Mouse (Mus musculus): ENCODE data around the gene Rad51b.

The Rad51b gene

GRCm38 (mm10) chr12:79705501-79706266, 408.6 kb downstream of the Rad51b start:
- DNase-seq = no peak

- DNase-seq = no peak
Measured at GRCm38 (mm10) chr12:79707565-79708422, 410.7 kb downstream of the Rad51b start.

- peak; percentile 31 to 36 for DNase-seq
Measured at GRCm38 (mm10) chr12:79708423-79708733, 411.3 kb downstream of the Rad51b start.

- no peak for DNase-seq
Measured at GRCm38 (mm10) chr12:79713286-79713685, 416.2 kb downstream of the Rad51b start.

- no peak for DNase-seq
Measured at GRCm38 (mm10) chr12:79714484-79714883, 417.4 kb downstream of the Rad51b start.

- no peak for DNase-seq
Measured at GRCm38 (mm10) chr12:79715506-79716345, 418.6 kb downstream of the Rad51b start.

GRCm38 (mm10) chr12:79719091-79719846, 422.2 kb downstream of the Rad51b start:
- no peak for DNase-seq

GRCm38 (mm10) chr12:79719847-79720201, 422.7 kb downstream of the Rad51b start:
- DNase-seq = no peak

- DNase-seq = no peak
Measured at GRCm38 (mm10) chr12:79724875-79725274, 427.8 kb downstream of the Rad51b start.

- DNase-seq = no peak
Measured at GRCm38 (mm10) chr12:79725711-79726110, 428.6 kb downstream of the Rad51b start.

GRCm38 (mm10) chr12:79726116-79726515, 429.0 kb downstream of the Rad51b start:
- DNase-seq = no peak

- DNase-seq = peak; percentile 17 to 19
Measured at GRCm38 (mm10) chr12:79726959-79727358, 429.9 kb downstream of the Rad51b start.

- DNase-seq = no peak
Measured at GRCm38 (mm10) chr12:79729926-79730506, 432.9 kb downstream of the Rad51b start.

- DNase-seq = no peak
Measured at GRCm38 (mm10) chr12:79731905-79732304, 434.8 kb downstream of the Rad51b start.

GRCm38 (mm10) chr12:79732355-79733115, 435.5 kb downstream of the Rad51b start:
- DNase-seq = no peak

GRCm38 (mm10) chr12:79735341-79735785, 438.3 kb downstream of the Rad51b start:
- DNase-seq = peak in 1 of 2 experiments; percentile 43

GRCm38 (mm10) chr12:79735882-79736281, 438.8 kb downstream of the Rad51b start:
- DNase-seq = no peak

GRCm38 (mm10) chr12:79738700-79739099, 441.6 kb downstream of the Rad51b start:
- DNase-seq = no peak

GRCm38 (mm10) chr12:79739918-79740639, 443.0 kb downstream of the Rad51b start:
- no peak for DNase-seq

GRCm38 (mm10) chr12:79742211-79742610, 445.1 kb downstream of the Rad51b start:
- no peak for DNase-seq

Data from kidney, postnatal 36 days (tissue).